Mouse (Mus musculus) embryonic facial prominence, embryonic 14.5 days (tissue): ENCODE results near the gene Tmem121. TPM values are rescaled to one million over a fixed set of nuclear protein-coding genes. Genes with fewer than 3 reads are reported as not detected.

ENCODE experiments used
- ATAC-seq: fragments of 200-750 bp; cut with Nextera tagmentation; 2 replicates; pipeline ENCODE4 v1.8.0; 2017; ENCODE audit warnings: low read depth, moderate number of reproducible peaks, moderate TSS enrichment
- DNase-seq: peaks from one replicate; pipeline ENCODE4 v3.0.0-alpha.2; 2015; ENCODE audit warnings: low spot score
- H3K27ac ChIP-seq: fragments of 300-500 bp; sonication (generic); replicated peaks from 2 replicates; pipeline ENCODE4 v1.5.1; 2014; ENCODE audit warnings: low read depth, mild to moderate bottlenecking, low read length, moderate library complexity
- H3K27me3 ChIP-seq: fragments of 300-500 bp; sonication (generic); replicated peaks from 2 replicates; pipeline ENCODE4 v1.6.1; 2014; ENCODE audit warnings: low read length; ENCODE audit not compliant: control insufficient read depth, insufficient read depth
- H3K36me3 ChIP-seq: fragments of 300-500 bp; sonication (generic); 2 replicates; pipeline ENCODE4 v1.6.1; 2014; ENCODE audit warnings: low read length, mixed read lengths; ENCODE audit not compliant: control insufficient read depth, insufficient read depth
- H3K4me1 ChIP-seq: fragments of 300-500 bp; sonication (generic); 2 replicates; pipeline ENCODE4 v1.6.1; 2014; ENCODE audit warnings: antibody characterized with exemption, low read length; ENCODE audit not compliant: control insufficient read depth, insufficient read depth
- H3K4me2 ChIP-seq: fragments of 300-500 bp; sonication (generic); 2 replicates; pipeline ENCODE4 v1.6.1; 2014; ENCODE audit warnings: low read depth, mild to moderate bottlenecking, low read length, moderate library complexity, mixed read lengths
- H3K4me3 ChIP-seq: fragments of 300-500 bp; sonication (generic); 2 replicates; pipeline ENCODE4 v1.5.1; 2014; ENCODE audit warnings: low read depth, mild to moderate bottlenecking, low read length
- H3K9ac ChIP-seq: fragments of 300-500 bp; sonication (generic); 2 replicates; pipeline ENCODE4 v1.6.1; 2014; ENCODE audit warnings: low read depth, mild to moderate bottlenecking, low read length, moderate library complexity, mixed read lengths
- H3K9me3 ChIP-seq: fragments of 300-500 bp; sonication (generic); 2 replicates; pipeline ENCODE4 v1.6.1; 2016; ENCODE audit warnings: low read length; ENCODE audit not compliant: control insufficient read depth
- WGBS: fragments of 180-500 bp; shearing (Covaris S2); extraction: QIAGEN DNeasy Blood & Tissue Kit; methylation state at CpG from one replicate; pipeline ENCODE4 v1.1.7; 2014; 5-methylcytosine and 5-hydroxymethylcytosine counted together
- polyA plus RNA-seq: library from polyadenylated mRNA; unstranded; fragments of >200 nt; fragmentation: Nextera tagmentation; extraction: Ambion mirVana; gene quantifications from 2 replicates; pipeline ENCODE4 v1.2.1, GENCODE M21; 2014

The Tmem121 gene
- polyA plus RNA-seq, 1 experiment from 2014 or later: 8.7 TPM

GRCm38 (mm10) chr12:113157521-113157920 is 28.2 kb upstream of the Tmem121 start:
- Histone ChIP-seq H3K4me2 (peak overlapping the region; percentile 86; the same call in 1 of the 2 replicates), H3K9ac (no peak overlapping the region), H3K4me1 (peaks cover 8% of the 10 kb centered on the region; the same call in 1 of the 2 replicates), H3K9me3 (no peaks in the 10 kb centered on the region), H3K27ac (no peak overlapping the region), H3K4me3 (no peak overlapping the region), H3K27me3 (no peaks in the 10 kb centered on the region), H3K36me3 (0 out of 2 replicates have a peak, but pooled peaks cover 10% of the 10 kb centered on the region)
- ATAC-seq (no peak), DNase-seq (no peak)
- WGBS: 88% methylated on average over 8 of the region's 8 CpGs

GRCm38 (mm10) chr12:113157971-113158370 is 27.8 kb upstream of the Tmem121 start:
- Histone ChIP-seq H3K4me1 (peaks cover 7% of the 10 kb centered on the region; the same call in 1 of the 2 replicates), H3K27ac (no peak overlapping the region), H3K4me3 (no peak overlapping the region), H3K9ac (no peak overlapping the region), H3K36me3 (0 out of 2 replicates have a peak, but pooled peaks cover 11% of the 10 kb centered on the region), H3K4me2 (no peak overlapping the region), H3K27me3 (no peaks in the 10 kb centered on the region), H3K9me3 (no peaks in the 10 kb centered on the region)
- 91% methylated on average over 8 of the region's 8 CpGs for WGBS
- DNase-seq: no peak
- ATAC-seq: no peak

GRCm38 (mm10) chr12:113163561-113164006 is 22.1 kb upstream of the Tmem121 start:
- Histone ChIP-seq H3K27ac (peak overlapping the region; percentile 78), H3K4me3 (no peak overlapping the region), H3K9me3 (no peaks in the 10 kb centered on the region), H3K36me3 (0 out of 2 replicates have a peak, but pooled peaks cover 11% of the 10 kb centered on the region), H3K9ac (no peak overlapping the region), H3K4me1 (no peaks in the 10 kb centered on the region), H3K4me2 (no peak overlapping the region), H3K27me3 (no peaks in the 10 kb centered on the region)
- ATAC-seq: peak; percentile 82
- peak; percentile 62 for DNase-seq
- WGBS: 33% methylated on average over 11 of the region's 11 CpGs

- Histone ChIP-seq H3K27me3 (no peaks in the 10 kb centered on the region), H3K36me3 (no peaks in the 10 kb centered on the region), H3K27ac (no peak overlapping the region), H3K4me3 (no peak overlapping the region), H3K9me3 (no peaks in the 10 kb centered on the region), H3K9ac (no peak overlapping the region), H3K4me2 (no peak overlapping the region), H3K4me1 (no peaks in the 10 kb centered on the region)
- WGBS: 87% methylated on average over 9 of the region's 9 CpGs
- DNase-seq (no peak), ATAC-seq (no peak)
These were observed 17.6 kb upstream of the Tmem121 start for GRCm38 (mm10) chr12:113168031-113168536.

- Histone ChIP-seq H3K9ac (no peak overlapping the region), H3K4me1 (no peaks in the 10 kb centered on the region), H3K27ac (no peak overlapping the region), H3K4me3 (no peak overlapping the region), H3K36me3 (no peaks in the 10 kb centered on the region), H3K4me2 (no peak overlapping the region), H3K9me3 (no peaks in the 10 kb centered on the region), H3K27me3 (no peaks in the 10 kb centered on the region)
- ATAC-seq: no peak
- no peak for DNase-seq
- WGBS: 92% methylated on average over 18 of the region's 18 CpGs
These were observed 8.6 kb upstream of the Tmem121 start for GRCm38 (mm10) chr12:113176960-113177725.

GRCm38 (mm10) chr12:113181020-113181419 is 4.7 kb upstream of the Tmem121 start:
- no peaks in the 10 kb centered on the region for H3K36me3 ChIP-seq

GRCm38 (mm10) chr12:113184945-113185344 is 785 bp upstream of the Tmem121 start:
- Histone ChIP-seq H3K9me3 (no peaks in the 10 kb centered on the region), H3K36me3 (peaks cover 18% of the 10 kb centered on the region), H3K4me3 (no peak overlapping the region), H3K27me3 (peaks cover 18% of the 10 kb centered on the region), H3K4me2 (peak overlapping the region; percentile 72; the same call in 1 of the 2 replicates), H3K27ac (no peak overlapping the region), H3K9ac (no peak overlapping the region), H3K4me1 (peaks cover 8% of the 10 kb centered on the region)
- DNase-seq (no peak), ATAC-seq (no peak)
- WGBS: 64% methylated on average over 4 of the region's 5 CpGs

More at GRCm38 (mm10) chr12:113181020-113181419, 4.7 kb upstream of the Tmem121 start:
- Histone ChIP-seq H3K4me1 (no peaks in the 10 kb centered on the region), H3K9ac (no peak overlapping the region), H3K9me3 (no peaks in the 10 kb centered on the region), H3K4me3 (no peak overlapping the region), H3K27ac (no peak overlapping the region), H3K27me3 (peaks cover 7% of the 10 kb centered on the region; the same call in 1 of the 2 replicates), H3K4me2 (no peak overlapping the region)
- ATAC-seq (no peak), DNase-seq (no peak)
- WGBS: 44% methylated on average over 4 of the region's 4 CpGs

GRCm38 (mm10) chr12:113186326-113187010 is 738 bp downstream of the Tmem121 start:
- Histone ChIP-seq H3K9me3 (no peaks in the 10 kb centered on the region), H3K36me3 (peaks cover 24% of the 10 kb centered on the region), H3K27me3 (peaks cover 18% of the 10 kb centered on the region), H3K9ac (peak overlapping the region; percentile 78), H3K4me3 (peak overlapping the region; percentile 69), H3K4me2 (peak overlapping the region; percentile 72), H3K27ac (no peak overlapping the region), H3K4me1 (peaks cover 8% of the 10 kb centered on the region)
- DNase-seq (no peak), ATAC-seq (no peak)
- WGBS: 35% methylated on average over 12 of the region's 12 CpGs
